Mouse (Mus musculus) gastrocnemius, postnatal 14 days (tissue): Measurements from ENCODE around the gene Adamts16. TPM values are rescaled to one million over a fixed set of nuclear protein-coding genes. Genes with fewer than 3 reads are reported as not detected.
"Not testable (repeated sequence)": the region's sequence is repeated elsewhere in the genome, so short reads cannot be mapped to it uniquely, and the experiment has no call there.

Experiments used
- DNase-seq: peaks from one replicate; pipeline ENCODE4 v3.0.0; 2021; ENCODE audit warnings: mixed read lengths
- intact Hi-C: fragments of 180-260 bp; cut with DNase I; formaldehyde crosslinking; loops from one replicate; pipeline ENCODE4 v1.15.1; 2025; ENCODE audit warnings: low total_unique reads
- long read RNA-seq, 2 experiments: library from polyadenylated mRNA; stranded (forward); transcript quantifications; one replicate each; pipeline ENCODE4 v2.0.0; 2021
- total RNA-seq, 2 experiments: library from RNA; stranded (reverse); gene quantifications; 2 replicates each; pipeline ENCODE4 v1.2.3; 2021

The Adamts16 gene
- total RNA-seq, result 1 to 10 TPM in 1 of 2 experiments, under 1 TPM in 1; 0.73 to 1.7 TPM
- long read RNA-seq, experiment 1, result 0 reads
- long read RNA-seq, experiment 2, result 0 reads

- intact Hi-C loops, result loop anchor here (2.0 to 10.0 kb wide), 2 partner anchors 199 to 227 kb away; no protein-coding TSS in a partner anchor
- DNase-seq, result no peak
These were observed at the start of gene Adamts16 for GRCm38 (mm10) chr13:70841421-70841904. Adamts16 (minus strand) TSS chr13:70841811.

DNA sequence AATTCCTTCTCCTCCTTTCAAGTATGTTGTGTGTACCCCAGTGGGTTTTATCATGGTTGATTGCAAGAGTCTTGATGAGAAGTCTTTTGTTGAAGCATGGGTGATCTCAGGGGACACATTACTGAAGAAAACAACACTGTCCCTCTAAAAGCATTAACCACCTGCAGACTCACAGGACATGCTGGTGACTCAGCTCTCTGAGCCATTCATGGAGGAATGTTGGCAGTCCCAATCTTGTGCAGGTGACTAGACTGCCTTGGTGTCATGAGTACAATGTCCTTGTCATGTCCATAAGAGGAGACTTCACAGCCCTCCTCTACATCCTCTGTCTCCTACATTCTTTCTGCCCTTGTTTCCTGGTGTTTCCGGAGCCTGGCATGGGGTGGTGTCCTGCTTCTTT is 45.5 kb upstream of the Adamts16 start:
- DNase-seq, result no peak
- intact Hi-C loops, result no loop called here

GRCm38 (mm10) chr13:70885006-70885405 is 43.4 kb upstream of the Adamts16 start:
- intact Hi-C loops, result no loop called here
- no peak for DNase-seq

- peak; percentile 73 for DNase-seq
- intact Hi-C loops, result no loop called here
These were observed 42.6 kb upstream of the Adamts16 start for GRCm38 (mm10) chr13:70883891-70884890.

DNA sequence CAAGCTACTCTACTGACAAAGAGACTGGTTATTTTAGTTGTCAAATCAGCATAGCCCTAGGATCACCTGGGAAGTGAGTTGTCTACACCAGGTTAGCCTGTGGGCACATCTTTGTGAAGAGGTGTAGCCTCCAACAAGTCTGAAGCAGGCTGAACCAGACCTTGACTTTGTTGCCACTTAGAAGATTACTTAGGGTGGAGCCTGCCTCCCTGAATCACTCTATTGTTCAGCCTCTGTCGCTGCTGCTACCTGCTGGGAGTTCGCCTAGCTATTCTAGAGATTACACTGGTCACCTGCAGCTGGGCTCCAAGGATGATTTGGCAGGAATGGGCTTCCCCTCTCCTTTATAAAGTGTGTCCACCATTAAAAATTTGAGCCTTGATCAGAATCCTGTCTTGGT is 38.4 kb upstream of the Adamts16 start:
- intact Hi-C loops, DNase-seq: not testable (repeated sequence)

DNA sequence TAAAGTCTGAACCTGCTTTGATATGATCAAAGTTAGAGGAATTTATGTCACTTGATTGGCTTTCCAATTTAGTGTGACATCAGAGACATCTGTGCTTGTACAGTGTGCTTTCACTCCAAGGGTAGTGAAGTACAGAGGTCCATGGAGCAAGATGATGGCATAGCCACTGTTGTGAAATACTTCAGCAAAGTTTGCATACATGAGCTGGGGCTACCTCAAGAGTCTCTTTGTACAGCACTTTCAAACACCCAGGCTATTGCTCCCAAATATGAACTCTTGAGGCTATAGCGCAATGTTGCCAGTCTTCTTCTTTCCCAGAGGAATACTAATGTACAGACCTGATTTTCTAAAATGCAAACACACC is 35.9 kb upstream of the Adamts16 start:
- no peak for DNase-seq
- intact Hi-C loops, result no loop called here

- DNase-seq, result no peak
- intact Hi-C loops, result no loop called here
These were observed 35.3 kb upstream of the Adamts16 start for GRCm38 (mm10) chr13:70876648-70877549.

DNA sequence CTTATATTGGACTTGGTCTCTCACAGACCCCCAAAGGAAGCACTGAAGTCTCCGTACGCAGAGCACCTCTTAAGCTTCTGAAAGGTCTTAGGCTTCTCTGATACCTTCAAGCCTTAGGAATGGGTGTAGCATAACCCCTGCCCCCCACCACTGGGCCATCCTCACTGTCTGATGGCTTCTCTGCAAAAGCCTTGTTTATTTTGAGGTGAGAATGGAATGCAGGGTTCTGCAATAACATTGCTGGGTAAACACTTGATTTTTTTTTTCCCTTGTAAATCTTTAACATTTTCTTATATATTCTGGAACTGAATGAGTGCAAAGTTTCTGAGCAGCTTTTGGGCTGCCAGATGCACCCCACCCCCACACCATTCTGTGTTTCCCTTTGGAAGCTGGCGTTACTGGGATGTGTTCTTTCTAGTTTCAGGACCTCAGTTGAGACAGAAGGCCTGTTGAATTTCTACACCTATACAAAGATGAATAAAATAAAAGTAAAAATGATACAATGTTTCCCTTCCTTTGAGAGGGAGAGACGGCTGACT is 33.9 kb upstream of the Adamts16 start:
- no peak for DNase-seq
- intact Hi-C loops, result no loop called here

GRCm38 (mm10) chr13:70874741-70875140 is 33.1 kb upstream of the Adamts16 start:
- no peak for DNase-seq
- intact Hi-C loops, result no loop called here

DNA sequence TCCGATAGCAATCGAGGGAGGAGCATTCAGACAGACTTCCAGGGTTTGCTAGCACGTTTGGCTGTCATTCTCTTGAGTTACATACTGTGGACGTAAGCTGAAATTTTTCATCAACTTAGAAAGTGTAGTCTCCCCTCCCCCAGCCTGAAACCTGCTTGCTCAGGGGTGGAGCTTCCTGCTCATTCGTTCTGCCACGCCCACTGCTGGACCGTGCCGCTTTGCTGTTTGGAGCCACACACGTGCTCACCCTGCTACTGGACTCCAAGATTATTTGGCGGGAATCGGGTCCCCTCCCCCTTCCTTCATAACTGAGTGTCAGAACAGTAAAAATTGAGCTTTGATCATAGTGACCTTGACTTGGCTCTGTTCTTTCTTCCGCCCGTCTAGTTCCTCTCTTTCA is 32.2 kb upstream of the Adamts16 start:
- DNase-seq, intact Hi-C loops: not testable (repeated sequence)

DNA sequence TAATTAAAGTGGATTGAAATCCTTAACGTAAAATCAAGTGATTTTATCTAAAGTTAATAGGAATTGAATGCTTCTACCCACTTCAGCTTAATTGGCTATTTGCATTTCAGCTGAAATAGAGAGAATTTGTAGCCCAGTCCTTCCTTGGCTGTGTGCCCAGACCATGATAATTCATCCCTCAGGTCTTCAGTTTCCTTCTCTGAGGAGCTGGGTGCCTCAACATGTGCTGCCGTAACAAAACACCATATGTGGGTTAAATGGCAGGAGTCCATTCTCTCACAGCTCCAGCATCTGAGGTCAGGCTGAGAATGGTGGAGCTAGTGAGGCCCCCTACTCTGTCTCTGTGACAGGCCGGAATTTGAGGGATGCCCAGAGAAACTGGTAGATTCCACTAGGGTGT is 29.4 kb upstream of the Adamts16 start:
- intact Hi-C loops, result no loop called here
- no peak for DNase-seq

GRCm38 (mm10) chr13:70866971-70867625 is 25.5 kb upstream of the Adamts16 start:
- intact Hi-C loops, result no loop called here
- no peak for DNase-seq

GRCm38 (mm10) chr13:70865867-70866266 is 24.3 kb upstream of the Adamts16 start:
- intact Hi-C loops, result no loop called here

GRCm38 (mm10) chr13:70862162-70862908 is 20.7 kb upstream of the Adamts16 start:
- intact Hi-C loops, result no loop called here

More at GRCm38 (mm10) chr13:70865867-70866266, 24.3 kb upstream of the Adamts16 start:
- DNase-seq, result no peak

DNA sequence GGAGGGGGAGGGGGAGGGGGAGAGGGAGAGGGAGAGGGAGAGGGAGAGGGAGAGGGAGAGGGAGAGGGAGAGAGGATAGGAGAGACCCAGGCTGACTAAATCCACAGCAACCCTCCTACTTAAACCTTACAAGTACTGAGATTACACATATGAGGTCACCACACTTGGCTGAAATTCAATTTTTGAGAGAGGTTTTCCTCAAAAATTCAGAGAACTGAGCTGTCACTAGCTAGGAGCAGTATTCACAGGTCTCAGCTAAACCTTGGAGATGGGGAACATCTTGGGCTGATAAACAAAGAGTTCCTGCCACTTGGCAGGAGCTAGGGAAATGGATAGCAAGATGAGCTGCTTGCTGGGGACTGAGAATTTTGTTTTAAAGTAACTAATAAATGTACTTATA is 12.0 kb upstream of the Adamts16 start:
- intact Hi-C loops, result no loop called here
- DNase-seq, result no peak

More at GRCm38 (mm10) chr13:70862162-70862908, 20.7 kb upstream of the Adamts16 start:
- DNase-seq, result no peak

GRCm38 (mm10) chr13:70846933-70847332 is 5.3 kb upstream of the Adamts16 start:
- intact Hi-C loops, result loop anchor here (10.0 kb wide), 1 partner anchor 232 kb away; no protein-coding TSS in a partner anchor
- DNase-seq, result no peak

DNA sequence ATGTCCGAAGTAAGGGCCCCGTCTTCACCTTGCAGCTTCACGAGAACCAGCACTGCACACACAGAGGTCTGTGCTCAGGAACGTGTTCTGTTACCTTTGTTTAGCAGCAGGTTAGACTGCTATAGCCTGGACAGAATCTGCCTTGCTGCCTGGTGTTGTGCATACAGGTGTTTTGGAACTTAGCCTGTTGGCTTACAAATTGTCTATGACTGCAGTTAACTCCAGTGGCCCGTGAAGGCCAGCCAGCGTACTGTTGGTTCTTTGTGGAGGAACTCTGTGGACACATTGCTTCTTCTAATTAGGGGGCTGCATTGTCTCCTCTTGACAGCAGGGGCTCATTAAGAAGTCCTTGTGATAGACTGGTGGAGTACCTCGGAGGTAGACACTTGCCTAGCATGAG is 3.9 kb upstream of the Adamts16 start:
- intact Hi-C loops, result loop anchor here (10.0 kb wide), 1 partner anchor 231 kb away; no protein-coding TSS in a partner anchor
- DNase-seq, result no peak

DNA sequence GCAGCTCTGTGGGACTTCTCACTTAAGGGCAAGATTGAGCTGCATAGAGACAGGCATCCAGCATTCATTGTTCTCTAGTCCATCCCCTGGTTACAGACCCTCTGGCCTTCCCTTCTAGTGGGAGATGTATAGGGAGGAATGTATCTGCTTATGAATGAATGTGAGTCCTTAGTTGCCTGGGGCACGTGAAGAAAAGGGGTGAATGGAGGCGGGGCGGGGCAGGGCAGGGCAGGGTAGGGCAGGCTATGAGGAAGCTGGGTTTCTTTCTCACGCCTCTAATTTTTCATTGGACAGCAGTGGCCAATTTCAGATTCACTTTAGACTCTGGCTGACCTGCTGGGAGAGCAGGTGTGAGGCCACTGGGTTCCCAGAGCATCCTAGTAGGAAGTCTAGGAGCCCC is 515 bp upstream of the Adamts16 start:
- intact Hi-C loops, result loop anchor here (10.0 kb wide), 1 partner anchor 227 kb away; no protein-coding TSS in a partner anchor
- DNase-seq, result no peak
